Mouse (Mus musculus): Measurements from ENCODE around the gene Gm17617.

DNA sequence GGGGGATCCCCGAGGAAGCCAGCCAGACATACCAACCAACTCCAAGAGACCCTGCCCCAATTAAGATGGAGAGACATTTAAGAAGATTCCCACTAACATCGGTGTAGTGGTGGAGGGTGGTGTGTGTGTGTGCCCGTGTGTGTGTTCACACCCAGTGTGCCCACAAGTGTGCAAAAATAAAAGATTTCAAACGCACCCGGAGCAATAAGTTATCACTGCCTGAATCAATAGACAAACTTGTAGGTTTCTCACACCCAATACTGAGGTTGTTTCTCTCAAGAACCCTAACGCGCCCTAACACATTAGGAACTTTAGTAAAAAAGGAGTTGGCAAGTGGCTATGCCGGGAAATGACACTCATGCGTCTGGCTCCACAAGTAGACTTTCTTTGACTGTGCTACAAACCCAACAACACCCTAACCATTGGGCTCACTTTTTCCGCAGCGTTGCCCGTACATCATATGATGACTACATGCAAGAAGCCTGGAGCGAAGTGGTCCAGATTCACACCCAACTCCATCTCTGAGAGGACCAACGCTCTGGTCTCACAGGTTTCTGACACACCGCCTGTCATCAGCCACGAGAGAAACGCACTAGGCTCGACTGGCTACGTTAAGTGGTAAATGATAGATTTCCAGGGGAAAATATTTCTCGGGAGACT, 34.2 kb downstream of the Gm17617 start:
- no peak for TF ChIP-seq CTCF (IDR thresholded peaks at IDR 0.05)
- TF ChIP-seq POLR2A (IDR thresholded peaks at IDR 0.05; ENCODE audit: insufficient read depth, low read depth, low read length), result no peak
- no peak for TF ChIP-seq EP300 (IDR thresholded peaks at IDR 0.05; ENCODE audit: insufficient read depth, low read depth, low read length)

Measured in heart, adult 2 months (tissue).